Mouse (Mus musculus) embryonic facial prominence, embryonic 15.5 days (tissue): Measurements from ENCODE around the gene Ubl5. TPM values are rescaled to one million over a fixed set of nuclear protein-coding genes. Genes with fewer than 3 reads are reported as not detected.

Experiments used
- polyA plus RNA-seq: library from polyadenylated mRNA; unstranded; fragments of >200 nt; fragmentation: Nextera tagmentation; extraction: Ambion mirVana; gene quantifications from 2 replicates; pipeline ENCODE4 v1.2.1, GENCODE M21; 2015

Gene Ubl5
- polyA plus RNA-seq, 1 experiment from 2014 or later, result 416 TPM

Other genes starting within 250 kb of the Ubl5 start
- gene Zfp26, start 182.7 kb upstream of the Ubl5 start, polyA plus RNA-seq, result 16.3 and 17.9 TPM in 2 replicates
- gene Zfp426, start 150.1 kb upstream of the Ubl5 start, polyA plus RNA-seq, result 20.8 and 21.1 TPM in 2 replicates
- gene Zfp266, start 121.5 kb upstream of the Ubl5 start, polyA plus RNA-seq, result 105 and 114 TPM in 2 replicates
- gene Zfp846, start 61.6 kb upstream of the Ubl5 start, polyA plus RNA-seq, result 18.0 and 20.4 TPM in 2 replicates
- gene Fbxl12, start 1.9 kb downstream of the Ubl5 start, polyA plus RNA-seq, result 18.7 and 19.8 TPM in 2 replicates
- 47.7 and 49.5 TPM in 2 replicates for gene Pin1, start 9.2 kb downstream of the Ubl5 start, polyA plus RNA-seq
- 13.4 and 13.8 TPM in 2 replicates for gene Olfm2, start 103.5 kb downstream of the Ubl5 start, polyA plus RNA-seq
- 5.9 and 6.8 TPM in 2 replicates for gene Col5a3, start 172.2 kb downstream of the Ubl5 start, polyA plus RNA-seq
- gene Rdh8, start 175.6 kb downstream of the Ubl5 start, polyA plus RNA-seq, result not detected in 2 replicates
- 16.5 and 18.4 TPM in 2 replicates for gene A230050P20Rik, start 225.8 kb downstream of the Ubl5 start, polyA plus RNA-seq
- gene Angptl6, start 236.8 kb downstream of the Ubl5 start, polyA plus RNA-seq, result 5.0 and 5.4 TPM in 2 replicates
- gene Ppan, start 245.3 kb downstream of the Ubl5 start, polyA plus RNA-seq, result 83.2 and 89.9 TPM in 2 replicates